Mouse (Mus musculus): ENCODE results near the gene Mettl27. TPM values are rescaled to one million over a fixed set of nuclear protein-coding genes. Genes with fewer than 3 reads are reported as not detected.

The Mettl27 gene
- polyA plus RNA-seq, 1 experiment from 2014 or later: 14.8 TPM

- Histone ChIP-seq H3K9ac (ENCODE audit: low read length) (no peak overlapping the region), H3K27me3 (ENCODE audit: control insufficient read depth, insufficient read depth, low read length) (no peaks in the 10 kb centered on the region), H3K9me3 (replicated peaks; ENCODE audit: control insufficient read depth, low read length) (no peaks in the 10 kb centered on the region; the same call in 1 of the 2 replicates), H3K4me3 (replicated peaks; ENCODE audit: low read length) (no peak overlapping the region), H3K36me3 (ENCODE audit: control insufficient read depth, insufficient read depth, low read length) (no peaks in the 10 kb centered on the region), H3K27ac (ENCODE audit: low read length) (no peak overlapping the region), H3K4me1 (ENCODE audit: control insufficient read depth, insufficient read depth, low read length) (no peaks in the 10 kb centered on the region), H3K4me2 (ENCODE audit: low read depth, low read length) (no peak overlapping the region)
- 73% methylated on average over 8 of the region's 8 CpGs for WGBS
- ATAC-seq (ENCODE audit: insufficient read depth, low FRiP score): no peak
Measured at GRCm38 (mm10) chr5:134914510-134914909, 17.7 kb upstream of the Mettl27 start.

DNA sequence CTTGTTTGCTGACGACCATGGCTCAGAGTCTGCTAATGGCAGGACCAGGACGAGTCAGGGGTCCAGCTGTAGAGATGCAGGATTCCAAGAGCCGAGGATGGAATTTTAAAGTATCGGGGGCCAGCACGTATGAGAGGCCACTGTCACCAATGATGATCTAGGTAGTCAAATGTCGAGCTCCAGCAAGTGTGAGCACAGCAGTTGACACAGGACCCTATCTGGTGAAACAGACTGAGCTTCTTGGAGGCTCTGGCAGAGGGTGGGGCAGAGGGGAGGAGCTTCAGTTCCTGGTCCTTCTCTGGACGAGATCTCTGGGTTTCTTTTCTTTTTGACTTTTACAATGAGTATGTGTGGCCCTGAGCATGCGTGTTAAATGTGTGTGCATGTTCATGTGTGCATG lies 16.9 kb upstream of the Mettl27 start, which contains the start of gene Cldn13:
Gene Cldn13 (minus strand): TSS at position 216 of the 400 bp plus-strand sequence.
- Histone ChIP-seq H3K4me3 (replicated peaks; ENCODE audit: low read length) (no peak within 1 kb of the TSS), H3K4me2 (ENCODE audit: low read depth, low read length) (no peak within 1 kb of the TSS), H3K27me3 (ENCODE audit: control insufficient read depth, insufficient read depth, low read length) (no peaks in the 10 kb centered on the region), H3K9me3 (replicated peaks; ENCODE audit: control insufficient read depth, low read length) (no peaks in the 10 kb centered on the region; the same call in 1 of the 2 replicates), H3K27ac (ENCODE audit: low read length) (no peak within 1 kb of the TSS), H3K4me1 (ENCODE audit: control insufficient read depth, insufficient read depth, low read length) (no peaks in the 10 kb centered on the region), H3K36me3 (ENCODE audit: control insufficient read depth, insufficient read depth, low read length) (no peaks in the 10 kb centered on the region), H3K9ac (ENCODE audit: low read length) (no peak within 1 kb of the TSS)
- no peak for ATAC-seq (ENCODE audit: insufficient read depth, low FRiP score)
- 68% methylated on average over 8 of the region's 8 CpGs for WGBS

DNA sequence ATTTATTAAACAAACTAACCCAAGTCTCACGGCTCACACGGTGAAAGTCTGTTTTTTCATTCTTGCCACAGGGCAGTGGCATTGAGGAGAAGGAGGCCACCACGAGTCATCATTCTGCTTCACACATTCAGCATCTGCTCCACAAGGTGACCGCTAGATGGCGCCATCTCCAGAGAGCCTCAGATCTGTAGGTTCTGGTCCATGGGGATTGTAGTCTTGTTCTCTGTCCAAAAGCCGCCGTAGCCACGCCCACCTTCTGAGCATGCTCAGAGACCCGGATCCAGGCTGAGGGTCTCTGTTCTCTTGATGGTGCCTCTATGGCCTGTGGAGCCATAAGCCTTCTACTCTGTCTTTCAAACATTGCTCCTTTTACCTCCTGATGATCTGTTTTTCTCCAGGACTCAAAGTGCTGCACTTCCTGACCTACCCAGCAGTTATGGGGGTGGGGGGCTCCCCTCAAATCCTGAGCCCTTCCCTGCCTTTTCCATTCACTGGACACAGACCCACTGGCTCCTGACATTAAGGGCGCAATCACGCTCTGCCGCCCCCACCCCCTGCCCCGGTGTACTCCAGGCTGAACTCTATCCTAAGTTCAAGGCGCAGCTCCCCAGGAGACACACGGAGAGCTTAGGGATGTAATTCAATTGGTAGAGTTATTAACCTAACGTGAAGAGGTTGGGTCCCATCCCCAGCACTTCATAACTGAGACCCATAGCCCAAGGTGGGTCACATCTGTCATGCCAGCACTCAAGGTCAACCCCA lies 13.9 kb upstream of the Mettl27 start:
- no peak for ATAC-seq (ENCODE audit: insufficient read depth, low FRiP score)
- no peak overlapping the region for H3K9ac ChIP-seq (ENCODE audit: low read length)
- WGBS: 45% methylated on average over 16 of the region's 16 CpGs

DNA sequence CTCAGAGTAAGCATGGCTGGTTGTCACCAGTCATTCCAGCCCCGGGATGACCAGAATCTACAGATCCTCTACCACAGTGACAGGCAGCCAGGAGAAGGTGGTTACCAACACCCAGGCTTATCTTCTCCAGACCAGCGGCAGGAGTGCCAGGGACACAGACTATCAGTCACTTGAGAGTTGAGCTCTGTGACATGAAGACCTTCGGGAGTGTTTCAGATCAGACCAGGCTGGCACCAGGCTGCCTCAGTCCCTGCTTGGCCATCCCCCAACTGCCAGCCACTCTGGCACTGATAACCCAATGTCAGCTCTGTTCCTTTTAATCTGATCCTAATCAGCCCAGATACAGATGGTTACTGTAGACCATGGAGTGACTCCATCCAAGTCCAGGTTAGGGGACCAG lies 13.1 kb upstream of the Mettl27 start:
- ATAC-seq (ENCODE audit: insufficient read depth, low FRiP score): peak; percentile 80
- 82% methylated on average over 3 of the region's 3 CpGs for WGBS
- no peak overlapping the region for H3K4me3 ChIP-seq (replicated peaks; ENCODE audit: low read length)
- H3K27ac ChIP-seq (ENCODE audit: low read length): no peak overlapping the region
- no peaks in the 10 kb centered on the region for H3K27me3 ChIP-seq (ENCODE audit: control insufficient read depth, insufficient read depth, low read length)
- no peak overlapping the region for H3K9ac ChIP-seq (ENCODE audit: low read length)
- H3K9me3 ChIP-seq (replicated peaks; ENCODE audit: control insufficient read depth, low read length): no peaks in the 10 kb centered on the region; the same call in 1 of the 2 replicates
- H3K4me1 ChIP-seq (ENCODE audit: control insufficient read depth, insufficient read depth, low read length): no peaks in the 10 kb centered on the region
- H3K4me2 ChIP-seq (ENCODE audit: low read depth, low read length): no peak overlapping the region
- H3K36me3 ChIP-seq (ENCODE audit: control insufficient read depth, insufficient read depth, low read length): no peaks in the 10 kb centered on the region

More for the DNA sequence above, 13.9 kb upstream of the Mettl27 start:
- H3K27ac ChIP-seq (ENCODE audit: low read length): no peak overlapping the region
- H3K4me2 ChIP-seq (ENCODE audit: low read depth, low read length): no peak overlapping the region
- H3K9me3 ChIP-seq (replicated peaks; ENCODE audit: control insufficient read depth, low read length): no peaks in the 10 kb centered on the region; the same call in 1 of the 2 replicates
- no peaks in the 10 kb centered on the region for H3K36me3 ChIP-seq (ENCODE audit: control insufficient read depth, insufficient read depth, low read length)
- H3K4me1 ChIP-seq (ENCODE audit: control insufficient read depth, insufficient read depth, low read length): no peaks in the 10 kb centered on the region
- no peak overlapping the region for H3K4me3 ChIP-seq (replicated peaks; ENCODE audit: low read length)
- H3K27me3 ChIP-seq (ENCODE audit: control insufficient read depth, insufficient read depth, low read length): no peaks in the 10 kb centered on the region

- H3K27me3 ChIP-seq (ENCODE audit: control insufficient read depth, insufficient read depth, low read length): no peaks in the 10 kb centered on the region
- H3K4me2 ChIP-seq (ENCODE audit: low read depth, low read length): no peak overlapping the region
- H3K9me3 ChIP-seq (replicated peaks; ENCODE audit: control insufficient read depth, low read length): no peaks in the 10 kb centered on the region; the same call in 1 of the 2 replicates
- no peaks in the 10 kb centered on the region for H3K36me3 ChIP-seq (ENCODE audit: control insufficient read depth, insufficient read depth, low read length)
- ATAC-seq (ENCODE audit: insufficient read depth, low FRiP score): no peak
- H3K4me1 ChIP-seq (ENCODE audit: control insufficient read depth, insufficient read depth, low read length): no peaks in the 10 kb centered on the region
- H3K9ac ChIP-seq (ENCODE audit: low read length): no peak overlapping the region
- WGBS: 75% methylated on average over 6 of the region's 6 CpGs
- no peak overlapping the region for H3K27ac ChIP-seq (ENCODE audit: low read length)
- no peak overlapping the region for H3K4me3 ChIP-seq (replicated peaks; ENCODE audit: low read length)
Measured at GRCm38 (mm10) chr5:134920106-134920687, 12.0 kb upstream of the Mettl27 start.

GRCm38 (mm10) chr5:134921106-134921505 lies 11.1 kb upstream of the Mettl27 start:
- H3K4me3 ChIP-seq (replicated peaks; ENCODE audit: low read length): no peak overlapping the region
- H3K27me3 ChIP-seq (ENCODE audit: control insufficient read depth, insufficient read depth, low read length): no peaks in the 10 kb centered on the region
- no peaks in the 10 kb centered on the region; the same call in 1 of the 2 replicates for H3K9me3 ChIP-seq (replicated peaks; ENCODE audit: control insufficient read depth, low read length)
- 86% methylated on average over 8 of the region's 8 CpGs for WGBS
- H3K9ac ChIP-seq (ENCODE audit: low read length): no peak overlapping the region
- no peak overlapping the region for H3K27ac ChIP-seq (ENCODE audit: low read length)
- ATAC-seq (ENCODE audit: insufficient read depth, low FRiP score): no peak
- no peak overlapping the region for H3K4me2 ChIP-seq (ENCODE audit: low read depth, low read length)
- H3K36me3 ChIP-seq (ENCODE audit: control insufficient read depth, insufficient read depth, low read length): no peaks in the 10 kb centered on the region
- no peaks in the 10 kb centered on the region for H3K4me1 ChIP-seq (ENCODE audit: control insufficient read depth, insufficient read depth, low read length)

GRCm38 (mm10) chr5:134923141-134923540 lies 9.0 kb upstream of the Mettl27 start:
- 61% methylated on average over 6 of the region's 6 CpGs for WGBS
- ATAC-seq (ENCODE audit: insufficient read depth, low FRiP score): no peak

GRCm38 (mm10) chr5:134926726-134927125 lies 5.4 kb upstream of the Mettl27 start:
- no peak overlapping the region for H3K4me3 ChIP-seq (replicated peaks; ENCODE audit: low read length)
- H3K9ac ChIP-seq (ENCODE audit: low read length): no peak overlapping the region
- no peaks in the 10 kb centered on the region for H3K9me3 ChIP-seq (replicated peaks; ENCODE audit: control insufficient read depth, low read length)
- 61% methylated on average over 4 of the region's 4 CpGs for WGBS
- H3K36me3 ChIP-seq (ENCODE audit: control insufficient read depth, insufficient read depth, low read length): no peaks in the 10 kb centered on the region
- H3K4me2 ChIP-seq (ENCODE audit: low read depth, low read length): no peak overlapping the region
- ATAC-seq (ENCODE audit: insufficient read depth, low FRiP score): no peak
- no peak overlapping the region for H3K27ac ChIP-seq (ENCODE audit: low read length)
- H3K4me1 ChIP-seq (ENCODE audit: control insufficient read depth, insufficient read depth, low read length): no peaks in the 10 kb centered on the region
- no peaks in the 10 kb centered on the region for H3K27me3 ChIP-seq (ENCODE audit: control insufficient read depth, insufficient read depth, low read length)

More at GRCm38 (mm10) chr5:134923141-134923540, 9.0 kb upstream of the Mettl27 start:
- Histone ChIP-seq H3K4me1 (ENCODE audit: control insufficient read depth, insufficient read depth, low read length) (no peaks in the 10 kb centered on the region), H3K9me3 (replicated peaks; ENCODE audit: control insufficient read depth, low read length) (no peaks in the 10 kb centered on the region), H3K36me3 (ENCODE audit: control insufficient read depth, insufficient read depth, low read length) (no peaks in the 10 kb centered on the region), H3K9ac (ENCODE audit: low read length) (no peak overlapping the region), H3K4me3 (replicated peaks; ENCODE audit: low read length) (no peak overlapping the region), H3K27ac (ENCODE audit: low read length) (no peak overlapping the region), H3K4me2 (ENCODE audit: low read depth, low read length) (no peak overlapping the region), H3K27me3 (ENCODE audit: control insufficient read depth, insufficient read depth, low read length) (no peaks in the 10 kb centered on the region)

GRCm38 (mm10) chr5:134929988-134930387 lies 2.2 kb upstream of the Mettl27 start:
- Histone ChIP-seq H3K27me3 (ENCODE audit: control insufficient read depth, insufficient read depth, low read length) (no peaks in the 10 kb centered on the region), H3K4me1 (ENCODE audit: control insufficient read depth, insufficient read depth, low read length) (peaks cover 6% of the 10 kb centered on the region; the same call in 1 of the 2 replicates), H3K4me2 (ENCODE audit: low read depth, low read length) (no peak overlapping the region), H3K9ac (ENCODE audit: low read length) (no peak overlapping the region), H3K9me3 (replicated peaks; ENCODE audit: control insufficient read depth, low read length) (no peaks in the 10 kb centered on the region), H3K36me3 (ENCODE audit: control insufficient read depth, insufficient read depth, low read length) (no peaks in the 10 kb centered on the region), H3K27ac (ENCODE audit: low read length) (no peak overlapping the region), H3K4me3 (replicated peaks; ENCODE audit: low read length) (no peak overlapping the region)
- 83% methylated on average over 2 of the region's 2 CpGs for WGBS
- ATAC-seq (ENCODE audit: insufficient read depth, low FRiP score): no peak

Measured in stomach, embryonic 16.5 days (tissue).